Mouse (Mus musculus): ENCODE results near the gene Podnl1. TPM values are rescaled to one million over a fixed set of nuclear protein-coding genes. Genes with fewer than 3 reads are reported as not detected.

Gene Podnl1
- polyA plus RNA-seq, 1 experiment from 2014 or later: 0.83 TPM

- 94% methylated on average over 7 of the region's 7 CpGs for WGBS
- Histone ChIP-seq H3K4me3 (replicated peaks) (no peak overlapping the region), H3K9me3 (no peaks in the 10 kb centered on the region), H3K36me3 (peaks cover 94% of the 10 kb centered on the region), H3K27ac (no peak overlapping the region), H3K27me3 (no peaks in the 10 kb centered on the region), H3K4me2 (no peak overlapping the region), H3K9ac (replicated peaks) (no peak overlapping the region), H3K4me1 (replicated peaks) (peaks cover 11% of the 10 kb centered on the region)
- no peak for ATAC-seq (ENCODE audit: insufficient number of reproducible peaks, insufficient read depth, low FRiP score, low TSS enrichment, low read depth)
Measured at GRCm38 (mm10) chr8:84098376-84098775, 27.4 kb upstream of the Podnl1 start.

GRCm38 (mm10) chr8:84101476-84102270 is 24.1 kb upstream of the Podnl1 start:
- Histone ChIP-seq H3K4me3 (replicated peaks) (no peak overlapping the region), H3K27me3 (no peaks in the 10 kb centered on the region), H3K36me3 (peaks cover 61% of the 10 kb centered on the region), H3K9ac (replicated peaks) (no peak overlapping the region), H3K9me3 (no peaks in the 10 kb centered on the region), H3K27ac (no peak overlapping the region), H3K4me1 (replicated peaks) (peaks cover 23% of the 10 kb centered on the region), H3K4me2 (no peak overlapping the region)
- no peak for ATAC-seq (ENCODE audit: insufficient number of reproducible peaks, insufficient read depth, low FRiP score, low TSS enrichment, low read depth)
- WGBS: 93% methylated on average over 25 of the region's 25 CpGs

GRCm38 (mm10) chr8:84103601-84104000 is 22.2 kb upstream of the Podnl1 start:
- peak overlapping the region; percentile 87 for H3K9ac ChIP-seq (replicated peaks)
- peaks cover 23% of the 10 kb centered on the region for H3K4me1 ChIP-seq (replicated peaks)
- ATAC-seq (ENCODE audit: insufficient number of reproducible peaks, insufficient read depth, low FRiP score, low TSS enrichment, low read depth): no peak
- H3K27ac ChIP-seq: peak overlapping the region; percentile 92; the same call in 1 of the 2 replicates
- peak overlapping the region; percentile 78 for H3K4me2 ChIP-seq
- peak overlapping the region; percentile 65 for H3K4me3 ChIP-seq (replicated peaks)
- peaks cover 42% of the 10 kb centered on the region for H3K36me3 ChIP-seq
- no peaks in the 10 kb centered on the region for H3K27me3 ChIP-seq
- 63% methylated on average over 3 of the region's 3 CpGs for WGBS
- peaks cover 4% of the 10 kb centered on the region; the same call in 1 of the 2 replicates for H3K9me3 ChIP-seq

- Histone ChIP-seq H3K36me3 (peaks cover 37% of the 10 kb centered on the region), H3K4me2 (peak overlapping the region; percentile 78), H3K9me3 (peaks cover 4% of the 10 kb centered on the region; the same call in 1 of the 2 replicates), H3K27ac (peak overlapping the region; percentile 92), H3K27me3 (no peaks in the 10 kb centered on the region), H3K9ac (replicated peaks) (peak overlapping the region; percentile 87), H3K4me1 (replicated peaks) (peaks cover 23% of the 10 kb centered on the region), H3K4me3 (replicated peaks) (peak overlapping the region; percentile 65)
- WGBS: 2% methylated on average over 22 of the region's 29 CpGs
- ATAC-seq (ENCODE audit: insufficient number of reproducible peaks, insufficient read depth, low FRiP score, low TSS enrichment, low read depth): peak; percentile 80
Measured at GRCm38 (mm10) chr8:84104221-84104620, 21.6 kb upstream of the Podnl1 start.

- H3K36me3 ChIP-seq: peaks cover 30% of the 10 kb centered on the region
- H3K27ac ChIP-seq: peak within 1 kb of the TSS; percentile 92
- H3K27me3 ChIP-seq: no peaks in the 10 kb centered on the region
- peak within 1 kb of the TSS; percentile 78 for H3K4me2 ChIP-seq
- peaks cover 23% of the 10 kb centered on the region for H3K4me1 ChIP-seq (replicated peaks)
- peak within 1 kb of the TSS; percentile 65 for H3K4me3 ChIP-seq (replicated peaks)
- peak; percentile 96 for ATAC-seq (ENCODE audit: insufficient number of reproducible peaks, insufficient read depth, low FRiP score, low TSS enrichment, low read depth)
- H3K9me3 ChIP-seq: peaks cover 4% of the 10 kb centered on the region; the same call in 1 of the 2 replicates
- H3K9ac ChIP-seq (replicated peaks): peak within 1 kb of the TSS; percentile 87
- 8% methylated on average over 42 of the region's 42 CpGs for WGBS
Measured at GRCm38 (mm10) chr8:84104697-84105609, 20.8 kb upstream of the Podnl1 start, which contains the start of gene Dcaf15. Gene Dcaf15 (minus strand): TSS chr8:84104768.

- peaks cover 4% of the 10 kb centered on the region; the same call in 1 of the 2 replicates for H3K9me3 ChIP-seq
- no peak overlapping the region for H3K4me3 ChIP-seq (replicated peaks)
- H3K36me3 ChIP-seq: peaks cover 25% of the 10 kb centered on the region
- peaks cover 23% of the 10 kb centered on the region for H3K4me1 ChIP-seq (replicated peaks)
- ATAC-seq (ENCODE audit: insufficient number of reproducible peaks, insufficient read depth, low FRiP score, low TSS enrichment, low read depth): no peak
- no peak overlapping the region for H3K9ac ChIP-seq (replicated peaks)
- WGBS: 69% methylated on average over 2 of the region's 2 CpGs
- H3K27me3 ChIP-seq: no peaks in the 10 kb centered on the region
- H3K4me2 ChIP-seq: no peak overlapping the region
- peak overlapping the region; percentile 35; the same call in 1 of the 2 replicates for H3K27ac ChIP-seq
Measured at GRCm38 (mm10) chr8:84105676-84106075, 20.1 kb upstream of the Podnl1 start.

- Histone ChIP-seq H3K9me3 (peaks cover 4% of the 10 kb centered on the region; the same call in 1 of the 2 replicates), H3K4me1 (replicated peaks) (peaks cover 23% of the 10 kb centered on the region), H3K27ac (no peak overlapping the region), H3K27me3 (no peaks in the 10 kb centered on the region), H3K4me3 (replicated peaks) (no peak overlapping the region), H3K4me2 (no peak overlapping the region), H3K36me3 (peaks cover 18% of the 10 kb centered on the region), H3K9ac (replicated peaks) (no peak overlapping the region)
- WGBS: 94% methylated on average over 6 of the region's 6 CpGs
- no peak for ATAC-seq (ENCODE audit: insufficient number of reproducible peaks, insufficient read depth, low FRiP score, low TSS enrichment, low read depth)
Measured at GRCm38 (mm10) chr8:84106216-84107040, 19.4 kb upstream of the Podnl1 start.

- H3K9me3 ChIP-seq: 0 out of 2 replicates have a peak, but pooled peaks cover 3% of the 10 kb centered on the region
- no peak overlapping the region for H3K27ac ChIP-seq
- no peak for ATAC-seq (ENCODE audit: insufficient number of reproducible peaks, insufficient read depth, low FRiP score, low TSS enrichment, low read depth)
- no peak overlapping the region for H3K4me2 ChIP-seq
- H3K9ac ChIP-seq (replicated peaks): no peak overlapping the region
- H3K4me3 ChIP-seq (replicated peaks): no peak overlapping the region
- WGBS: 81% methylated on average over 6 of the region's 6 CpGs
- no peaks in the 10 kb centered on the region for H3K36me3 ChIP-seq
- H3K27me3 ChIP-seq: no peaks in the 10 kb centered on the region
- H3K4me1 ChIP-seq (replicated peaks): no peaks in the 10 kb centered on the region
Measured at GRCm38 (mm10) chr8:84115646-84116045, 10.1 kb upstream of the Podnl1 start.

GRCm38 (mm10) chr8:84122151-84122550 is 3.6 kb upstream of the Podnl1 start:
- H3K4me3 ChIP-seq (replicated peaks): no peak overlapping the region
- H3K27me3 ChIP-seq: no peaks in the 10 kb centered on the region
- WGBS: 88% methylated on average over 3 of the region's 3 CpGs
- peaks cover 6% of the 10 kb centered on the region; the same call in 1 of the 2 replicates for H3K4me1 ChIP-seq (replicated peaks)
- no peak overlapping the region for H3K9ac ChIP-seq (replicated peaks)
- no peak for ATAC-seq (ENCODE audit: insufficient number of reproducible peaks, insufficient read depth, low FRiP score, low TSS enrichment, low read depth)
- no peak overlapping the region for H3K27ac ChIP-seq
- no peaks in the 10 kb centered on the region for H3K36me3 ChIP-seq
- H3K4me2 ChIP-seq: no peak overlapping the region
- 0 out of 2 replicates have a peak, but pooled peaks cover 3% of the 10 kb centered on the region for H3K9me3 ChIP-seq

- Histone ChIP-seq H3K27ac (peak overlapping the region; percentile 50; the same call in 1 of the 2 replicates), H3K4me3 (replicated peaks) (no peak overlapping the region)
- ATAC-seq (ENCODE audit: insufficient number of reproducible peaks, insufficient read depth, low FRiP score, low TSS enrichment, low read depth): no peak
Measured at GRCm38 (mm10) chr8:84126742-84127141, 953 bp downstream of the Podnl1 start.

More at GRCm38 (mm10) chr8:84126742-84127141, 953 bp downstream of the Podnl1 start:
- Histone ChIP-seq H3K9me3 (no peaks in the 10 kb centered on the region), H3K27me3 (no peaks in the 10 kb centered on the region; the same call in 1 of the 2 replicates), H3K36me3 (peaks cover 6% of the 10 kb centered on the region), H3K4me1 (replicated peaks) (peaks cover 27% of the 10 kb centered on the region), H3K4me2 (no peak overlapping the region), H3K9ac (replicated peaks) (no peak overlapping the region)
- 58% methylated on average over 2 of the region's 2 CpGs for WGBS
